Mouse (Mus musculus) hindbrain, embryonic 15.5 days (tissue): ENCODE data around the gene Col12a1. TPM values are rescaled to one million over a fixed set of nuclear protein-coding genes. Genes with fewer than 3 reads are reported as not detected.

Experiments used
- ATAC-seq: fragments of 200-750 bp; cut with Nextera tagmentation; 2 replicates; pipeline ENCODE4 v1.8.0; 2017; ENCODE audit warnings: low read depth, moderate number of reproducible peaks, moderate TSS enrichment; ENCODE audit not compliant: low FRiP score
- H3K27ac ChIP-seq: fragments of 300-500 bp; sonication (generic); replicated peaks from 2 replicates; pipeline ENCODE4 v1.5.1; 2015; ENCODE audit warnings: mild to moderate bottlenecking, inconsistent platforms
- H3K27me3 ChIP-seq: fragments of 300-500 bp; sonication (generic); 2 replicates; pipeline ENCODE4 v1.6.1; 2015; ENCODE audit warnings: control low read depth, inconsistent platforms
- H3K36me3 ChIP-seq: fragments of 300-500 bp; sonication (generic); 2 replicates; pipeline ENCODE4 v1.6.1; 2015; ENCODE audit warnings: control low read depth, inconsistent platforms
- H3K4me1 ChIP-seq: fragments of 300-500 bp; sonication (generic); replicated peaks from 2 replicates; pipeline ENCODE4 v1.6.1; 2015; ENCODE audit warnings: control low read depth, inconsistent platforms
- H3K4me2 ChIP-seq: fragments of 300-500 bp; sonication (generic); 2 replicates; pipeline ENCODE4 v1.6.1; 2015; ENCODE audit warnings: moderate library complexity, mild to moderate bottlenecking, inconsistent platforms
- H3K4me3 ChIP-seq: fragments of 300-500 bp; sonication (generic); 2 replicates; pipeline ENCODE4 v1.5.1; 2015; ENCODE audit warnings: mild to moderate bottlenecking, inconsistent platforms
- H3K9ac ChIP-seq: fragments of 300-500 bp; sonication (generic); 2 replicates; pipeline ENCODE4 v1.6.1; 2015; ENCODE audit warnings: inconsistent platforms
- H3K9me3 ChIP-seq: fragments of 300-500 bp; sonication (generic); 2 replicates; pipeline ENCODE4 v1.6.1; 2016; ENCODE audit warnings: control low read depth, inconsistent platforms
- WGBS: fragments of 180-500 bp; shearing (Covaris S2); methylation state at CpG from one replicate; pipeline ENCODE4 v1.1.7; 2015; 5-methylcytosine and 5-hydroxymethylcytosine counted together
- polyA plus RNA-seq: library from polyadenylated mRNA; unstranded; fragments of >200 nt; fragmentation: Nextera tagmentation; extraction: Ambion mirVana; gene quantifications from 2 replicates; pipeline ENCODE4 v1.2.1, GENCODE M21; 2015

Col12a1 gene
- 5.9 and 7.7 TPM in 2 replicates for polyA plus RNA-seq

DNA sequence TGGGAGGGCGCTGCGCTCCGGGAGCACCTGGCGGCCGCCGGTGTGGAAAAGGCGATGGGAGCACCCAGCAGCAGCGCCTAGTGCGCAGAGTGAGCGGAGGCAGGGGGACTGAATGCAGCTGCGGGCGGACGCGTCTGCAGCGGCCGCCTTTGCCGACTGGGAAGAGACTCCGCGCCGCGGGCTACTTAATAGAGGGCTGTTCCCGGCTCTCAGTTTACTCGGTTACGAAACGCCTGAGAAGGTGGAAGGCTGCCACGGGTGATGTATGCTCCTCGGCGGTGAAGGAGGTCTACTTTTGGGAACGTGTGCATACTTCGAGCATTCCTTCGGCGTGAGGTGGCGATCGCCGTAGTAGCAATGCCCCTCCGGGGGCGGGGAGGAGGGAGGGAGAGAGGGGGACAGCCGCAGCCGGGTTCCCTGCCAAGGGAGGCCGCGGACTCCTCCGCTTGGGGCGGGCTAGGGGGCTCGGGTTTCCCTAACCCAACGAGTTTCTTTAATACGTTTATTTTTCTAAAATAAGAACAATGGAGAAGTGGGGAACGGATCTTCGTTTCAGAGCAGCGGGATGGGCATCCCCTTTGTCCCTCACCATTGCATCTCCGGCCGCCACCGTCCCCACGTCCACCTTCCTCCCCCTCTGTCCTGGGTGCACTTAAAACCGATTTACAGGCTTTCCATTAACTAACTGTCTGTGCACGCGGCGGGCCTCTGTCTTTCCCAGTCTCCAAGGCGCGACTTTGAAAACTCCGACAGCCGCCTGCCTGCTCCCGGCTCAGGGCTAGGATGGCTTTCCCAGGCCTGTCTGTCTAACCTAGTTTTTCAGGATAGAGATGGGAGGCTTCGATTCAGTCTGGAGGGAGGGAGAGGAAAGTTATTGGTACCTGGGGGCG lies at the start of gene Col12a1:
Gene Col12a1 (minus strand): TSS at position 351 of the 890 bp plus-strand sequence.
- peak; percentile 46 for ATAC-seq
- Histone ChIP-seq H3K4me1 (peaks cover 51% of the 10 kb centered on the region), H3K4me2 (peak within 1 kb of the TSS; percentile 85), H3K36me3 (no peaks in the 10 kb centered on the region), H3K27ac (no peak within 1 kb of the TSS), H3K4me3 (peak within 1 kb of the TSS; percentile 47), H3K9ac (peak within 1 kb of the TSS; percentile 36), H3K9me3 (no peaks in the 10 kb centered on the region), H3K27me3 (peaks cover 26% of the 10 kb centered on the region)
- under 1% methylated on average over 64 of the region's 64 CpGs for WGBS

DNA sequence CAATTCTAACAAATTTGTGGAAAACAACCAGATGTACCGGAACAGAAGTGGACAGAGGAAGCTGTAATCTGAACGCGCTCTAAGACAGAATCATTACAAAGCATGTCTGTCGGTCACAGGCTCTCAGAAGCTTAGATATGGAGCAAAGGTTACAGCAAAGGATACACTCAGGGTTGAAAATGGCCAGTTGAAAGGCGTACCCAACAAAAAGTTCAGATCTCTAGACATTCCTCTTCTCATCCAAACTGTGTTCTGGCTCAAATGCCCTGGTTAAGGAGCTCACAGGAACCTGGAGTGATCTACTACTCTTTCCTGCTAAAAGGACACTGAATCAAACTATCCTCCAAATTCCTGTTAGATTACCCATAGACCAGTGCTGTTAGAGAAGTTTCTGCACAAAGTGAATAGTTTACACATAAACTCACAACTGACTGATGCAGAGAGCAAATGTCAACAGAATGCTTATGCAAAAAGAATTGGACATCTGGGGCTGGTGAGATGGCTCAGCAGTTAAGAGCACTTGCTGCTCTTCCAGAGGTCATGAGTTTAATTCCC lies 48.4 kb upstream of the Col12a1 start:
- H3K4me2 ChIP-seq = no peak overlapping the region
- no peak overlapping the region for H3K9ac ChIP-seq
- H3K36me3 ChIP-seq = 0 out of 2 replicates have a peak, but pooled peaks cover 8% of the 10 kb centered on the region
- 93% methylated on average over 5 of the region's 5 CpGs for WGBS
- no peak overlapping the region for H3K27ac ChIP-seq
- no peaks in the 10 kb centered on the region for H3K9me3 ChIP-seq
- ATAC-seq = no peak
- no peaks in the 10 kb centered on the region for H3K4me1 ChIP-seq
- no peaks in the 10 kb centered on the region for H3K27me3 ChIP-seq
- no peak overlapping the region for H3K4me3 ChIP-seq

DNA sequence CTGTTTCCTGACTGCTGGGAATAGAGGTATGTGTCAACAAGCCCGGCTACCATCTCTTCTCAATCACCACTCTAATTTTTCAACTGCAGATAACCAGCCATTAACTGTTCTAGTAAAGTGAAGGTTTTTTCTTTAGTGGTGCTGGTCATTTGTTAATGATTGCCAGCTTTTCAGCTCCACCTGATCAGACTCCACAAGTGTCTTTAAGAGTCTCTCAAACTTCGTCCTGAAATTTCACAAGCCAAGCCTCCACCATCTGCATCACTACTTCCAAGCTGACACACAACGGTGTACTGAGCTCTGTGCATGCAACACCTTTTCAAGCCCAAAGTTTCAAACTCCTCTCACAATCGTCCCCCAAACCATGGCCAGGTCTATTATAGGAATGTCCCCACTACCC lies 46.7 kb upstream of the Col12a1 start:
- no peaks in the 10 kb centered on the region for H3K27me3 ChIP-seq
- no peak overlapping the region for H3K9ac ChIP-seq
- no peak overlapping the region for H3K4me2 ChIP-seq
- 0 out of 2 replicates have a peak, but pooled peaks cover 1% of the 10 kb centered on the region for H3K36me3 ChIP-seq
- no peaks in the 10 kb centered on the region for H3K9me3 ChIP-seq
- WGBS = 90% methylated on average over 4 of the region's 4 CpGs
- peaks cover 3% of the 10 kb centered on the region; the same call in 1 of the 2 replicates for H3K4me1 ChIP-seq
- no peak overlapping the region for H3K27ac ChIP-seq
- ATAC-seq = no peak
- H3K4me3 ChIP-seq = no peak overlapping the region

GRCm38 (mm10) chr9:79762519-79762918 lies 43.9 kb upstream of the Col12a1 start:
- 89% methylated on average over 6 of the region's 6 CpGs for WGBS
- H3K4me2 ChIP-seq = no peak overlapping the region
- peaks cover 20% of the 10 kb centered on the region for H3K4me1 ChIP-seq
- H3K9me3 ChIP-seq = no peaks in the 10 kb centered on the region
- 0 out of 2 replicates have a peak, but pooled peaks cover 2% of the 10 kb centered on the region for H3K36me3 ChIP-seq
- no peak overlapping the region for H3K9ac ChIP-seq
- no peak for ATAC-seq
- H3K27me3 ChIP-seq = no peaks in the 10 kb centered on the region
- no peak overlapping the region for H3K27ac ChIP-seq
- no peak overlapping the region for H3K4me3 ChIP-seq

DNA sequence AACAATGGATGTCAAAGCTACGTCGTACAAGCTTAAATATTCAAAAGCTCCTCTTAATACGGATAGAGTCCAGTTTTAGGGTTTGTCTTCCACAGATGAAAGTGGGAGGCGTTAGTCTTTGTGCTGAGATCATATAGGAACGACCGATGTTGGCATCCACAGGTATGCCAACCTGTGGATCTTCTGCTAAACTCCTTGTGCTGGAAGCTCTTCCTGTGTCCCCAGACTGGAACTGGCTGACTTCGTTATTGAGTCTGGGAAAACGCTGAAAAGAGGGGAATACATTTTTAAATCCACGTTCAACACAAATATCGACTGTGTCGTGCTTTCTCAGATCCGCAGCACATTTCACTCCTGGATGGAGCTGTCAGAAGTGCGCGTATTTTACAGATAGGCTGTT lies 41.4 kb upstream of the Col12a1 start:
- ATAC-seq = no peak
- Histone ChIP-seq H3K27me3 (no peaks in the 10 kb centered on the region), H3K27ac (peak overlapping the region; percentile 86), H3K4me3 (peak overlapping the region; percentile 70), H3K9ac (peak overlapping the region; percentile 65), H3K4me2 (peak overlapping the region; percentile 70), H3K36me3 (peaks cover 13% of the 10 kb centered on the region), H3K9me3 (no peaks in the 10 kb centered on the region), H3K4me1 (peaks cover 21% of the 10 kb centered on the region)
- 9% methylated on average over 14 of the region's 14 CpGs for WGBS

- WGBS = under 1% methylated on average over 49 of the region's 49 CpGs
- H3K4me1 ChIP-seq = peaks cover 21% of the 10 kb centered on the region
- H3K27ac ChIP-seq = peak within 1 kb of the TSS; percentile 86
- peak within 1 kb of the TSS; percentile 85 for H3K9ac ChIP-seq
- peak within 1 kb of the TSS; percentile 71 for H3K4me2 ChIP-seq
- peak within 1 kb of the TSS; percentile 70 for H3K4me3 ChIP-seq
- H3K27me3 ChIP-seq = no peaks in the 10 kb centered on the region
- no peaks in the 10 kb centered on the region for H3K9me3 ChIP-seq
- H3K36me3 ChIP-seq = peaks cover 16% of the 10 kb centered on the region
- ATAC-seq = peak; percentile 100
These were observed 40.9 kb upstream of the Col12a1 start, which contains the start of gene Cox7a2 for GRCm38 (mm10) chr9:79759385-79760005. TSS of gene Cox7a2 (minus strand) at chr9:79759878.

DNA sequence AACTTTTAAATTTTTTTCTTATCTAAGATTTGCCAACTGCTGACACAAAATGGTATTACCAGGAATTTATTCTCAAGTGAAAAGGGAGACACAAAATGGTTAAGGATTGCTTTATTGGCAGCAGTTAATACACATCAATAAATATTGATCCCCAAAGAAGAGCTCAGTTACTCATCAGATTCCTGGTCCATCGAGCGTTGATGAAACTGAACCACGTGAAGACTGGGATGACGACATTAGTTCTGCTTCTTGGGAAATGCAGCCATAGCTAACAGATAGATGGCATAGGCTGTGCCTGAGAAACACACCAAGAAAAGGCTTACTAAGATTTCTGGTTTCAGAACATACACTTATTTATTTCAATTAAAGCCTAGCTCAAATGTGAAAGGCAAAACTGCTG lies 36.7 kb upstream of the Col12a1 start:
- peaks cover 18% of the 10 kb centered on the region for H3K4me1 ChIP-seq
- no peak overlapping the region for H3K9ac ChIP-seq
- H3K27me3 ChIP-seq = no peaks in the 10 kb centered on the region
- no peak for ATAC-seq
- H3K4me3 ChIP-seq = no peak overlapping the region
- no peak overlapping the region for H3K4me2 ChIP-seq
- WGBS = 93% methylated on average over 4 of the region's 4 CpGs
- peaks cover 41% of the 10 kb centered on the region for H3K36me3 ChIP-seq
- no peak overlapping the region for H3K27ac ChIP-seq
- H3K9me3 ChIP-seq = no peaks in the 10 kb centered on the region

- Histone ChIP-seq H3K36me3 (peaks cover 42% of the 10 kb centered on the region), H3K27ac (no peak overlapping the region), H3K9ac (no peak overlapping the region), H3K9me3 (no peaks in the 10 kb centered on the region), H3K4me2 (no peak overlapping the region), H3K27me3 (no peaks in the 10 kb centered on the region), H3K4me1 (no peaks in the 10 kb centered on the region), H3K4me3 (no peak overlapping the region)
- ATAC-seq = no peak
- 88% methylated on average over 8 of the region's 8 CpGs for WGBS
These were observed 33.2 kb upstream of the Col12a1 start for GRCm38 (mm10) chr9:79751846-79752245.

DNA sequence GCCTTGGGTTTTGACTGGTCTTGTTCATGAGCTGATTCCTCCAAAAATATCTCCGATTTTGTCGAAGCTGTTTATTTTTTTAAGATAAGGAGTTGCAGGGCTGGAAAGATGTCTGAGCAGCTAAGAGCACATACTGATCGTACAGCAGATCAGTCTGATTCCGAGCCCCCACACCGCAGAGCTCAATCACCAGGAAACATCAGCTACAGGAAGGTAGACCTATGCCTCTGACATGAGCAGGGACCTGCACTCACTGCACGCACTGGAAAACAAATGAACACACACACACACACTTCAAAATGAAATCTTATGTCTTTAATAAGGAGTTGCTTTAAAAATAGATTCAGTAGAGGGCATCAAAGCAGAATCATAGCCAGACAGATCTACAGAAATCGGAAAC lies 32.1 kb upstream of the Col12a1 start:
- H3K4me1 ChIP-seq = no peaks in the 10 kb centered on the region
- no peak overlapping the region for H3K4me2 ChIP-seq
- no peak overlapping the region for H3K27ac ChIP-seq
- no peaks in the 10 kb centered on the region for H3K9me3 ChIP-seq
- 93% methylated on average over 7 of the region's 7 CpGs for WGBS
- no peak for ATAC-seq
- no peaks in the 10 kb centered on the region for H3K27me3 ChIP-seq
- peaks cover 37% of the 10 kb centered on the region for H3K36me3 ChIP-seq
- no peak overlapping the region for H3K9ac ChIP-seq
- no peak overlapping the region for H3K4me3 ChIP-seq

- WGBS = 45% methylated on average over 4 of the region's 4 CpGs
- Histone ChIP-seq H3K4me2 (no peak overlapping the region), H3K9ac (no peak overlapping the region), H3K4me1 (no peaks in the 10 kb centered on the region), H3K27ac (no peak overlapping the region), H3K27me3 (no peaks in the 10 kb centered on the region), H3K4me3 (no peak overlapping the region), H3K36me3 (0 out of 2 replicates have a peak, but pooled peaks cover 4% of the 10 kb centered on the region), H3K9me3 (no peaks in the 10 kb centered on the region)
- ATAC-seq = no peak
These were observed 26.4 kb upstream of the Col12a1 start for GRCm38 (mm10) chr9:79745036-79745435.

GRCm38 (mm10) chr9:79735608-79736007 lies 17.0 kb upstream of the Col12a1 start:
- Histone ChIP-seq H3K27me3 (no peaks in the 10 kb centered on the region), H3K4me2 (no peak overlapping the region), H3K27ac (no peak overlapping the region), H3K9ac (no peak overlapping the region), H3K4me1 (no peaks in the 10 kb centered on the region), H3K36me3 (no peaks in the 10 kb centered on the region), H3K4me3 (no peak overlapping the region), H3K9me3 (no peaks in the 10 kb centered on the region)
- no peak for ATAC-seq
- 93% methylated on average over 6 of the region's 6 CpGs for WGBS

- no peak overlapping the region for H3K27ac ChIP-seq
- H3K27me3 ChIP-seq = no peaks in the 10 kb centered on the region
- no peaks in the 10 kb centered on the region for H3K9me3 ChIP-seq
- no peak overlapping the region for H3K4me3 ChIP-seq
- H3K4me2 ChIP-seq = no peak overlapping the region
- H3K4me1 ChIP-seq = no peaks in the 10 kb centered on the region
- ATAC-seq = no peak
- WGBS = 91% methylated on average over 5 of the region's 5 CpGs
- H3K36me3 ChIP-seq = no peaks in the 10 kb centered on the region
- H3K9ac ChIP-seq = no peak overlapping the region
These were observed 11.7 kb upstream of the Col12a1 start for GRCm38 (mm10) chr9:79730301-79730700.
